Mouse (Mus musculus) thymus, postnatal 14 days (tissue): Measurements from ENCODE around the gene Eomes.

ENCODE experiments used
- DNase-seq: peaks from one replicate; pipeline ENCODE4 v3.0.0; 2021

Eomes gene

GRCm38 (mm10) chr9:118520011-118520410 lies 42.0 kb downstream of the Eomes start:
- no peak for DNase-seq

- DNase-seq, result no peak
These were observed 42.8 kb downstream of the Eomes start for GRCm38 (mm10) chr9:118520858-118521257.

GRCm38 (mm10) chr9:118521659-118522058 lies 43.6 kb downstream of the Eomes start:
- DNase-seq, result no peak

- DNase-seq, result no peak
These were observed 45.7 kb downstream of the Eomes start for GRCm38 (mm10) chr9:118523738-118524137.

- DNase-seq, result no peak
These were observed 49.0 kb downstream of the Eomes start for GRCm38 (mm10) chr9:118527056-118527455.

GRCm38 (mm10) chr9:118529783-118530182 lies 51.8 kb downstream of the Eomes start:
- DNase-seq, result no peak

GRCm38 (mm10) chr9:118530679-118531078 lies 52.7 kb downstream of the Eomes start:
- DNase-seq, result no peak

GRCm38 (mm10) chr9:118532516-118533205 lies 54.6 kb downstream of the Eomes start:
- DNase-seq, result no peak
